Mouse (Mus musculus) kidney, embryonic 15.5 days (tissue): Measurements from ENCODE around the gene Klhl23. TPM values are rescaled to one million over a fixed set of nuclear protein-coding genes. Genes with fewer than 3 reads are reported as not detected.

Experiments used
- ATAC-seq: fragments of 200-750 bp; cut with Nextera tagmentation; replicated peaks from 2 replicates; pipeline ENCODE4 v1.8.0; 2017; ENCODE audit warnings: moderate TSS enrichment; ENCODE audit not compliant: low FRiP score
- H3K27ac ChIP-seq: fragments of 300-500 bp; sonication (generic); 2 replicates; pipeline ENCODE4 v1.5.1; 2015; ENCODE audit warnings: mild to moderate bottlenecking, inconsistent platforms
- H3K27me3 ChIP-seq: fragments of 300-500 bp; sonication (generic); 2 replicates; pipeline ENCODE4 v1.6.1; 2015; ENCODE audit warnings: inconsistent platforms
- H3K36me3 ChIP-seq: fragments of 300-500 bp; sonication (generic); 2 replicates; pipeline ENCODE4 v1.6.1; 2015; ENCODE audit warnings: inconsistent platforms
- H3K4me1 ChIP-seq: fragments of 300-500 bp; sonication (generic); 2 replicates; pipeline ENCODE4 v1.6.1; 2015; ENCODE audit warnings: inconsistent platforms
- H3K4me2 ChIP-seq: fragments of 300-500 bp; sonication (generic); 2 replicates; pipeline ENCODE4 v1.6.1; 2015; ENCODE audit warnings: moderate library complexity, mild to moderate bottlenecking, inconsistent platforms
- H3K4me3 ChIP-seq: fragments of 300-500 bp; sonication (generic); replicated peaks from 2 replicates; pipeline ENCODE4 v1.5.1; 2015; ENCODE audit warnings: mild to moderate bottlenecking, inconsistent platforms
- H3K9ac ChIP-seq: fragments of 300-500 bp; sonication (generic); 2 replicates; pipeline ENCODE4 v1.6.1; 2015; ENCODE audit warnings: mild to moderate bottlenecking, inconsistent platforms
- H3K9me3 ChIP-seq: fragments of 300-500 bp; sonication (generic); replicated peaks from 2 replicates; pipeline ENCODE4 v1.6.1; 2016; ENCODE audit warnings: inconsistent platforms
- WGBS: fragments of 180-500 bp; shearing (Covaris S2); methylation state at CpG from one replicate; pipeline ENCODE4 v1.1.7; 2015; ENCODE audit warnings: mixed read lengths; 5-methylcytosine and 5-hydroxymethylcytosine counted together
- polyA plus RNA-seq: library from polyadenylated mRNA; unstranded; fragments of >200 nt; fragmentation: Nextera tagmentation; extraction: Ambion mirVana; gene quantifications from 2 replicates; pipeline ENCODE4 v1.2.1, GENCODE M21; 2015

Klhl23 gene
- polyA plus RNA-seq, 1 experiment from 2014 or later: 32.2 TPM

DNA sequence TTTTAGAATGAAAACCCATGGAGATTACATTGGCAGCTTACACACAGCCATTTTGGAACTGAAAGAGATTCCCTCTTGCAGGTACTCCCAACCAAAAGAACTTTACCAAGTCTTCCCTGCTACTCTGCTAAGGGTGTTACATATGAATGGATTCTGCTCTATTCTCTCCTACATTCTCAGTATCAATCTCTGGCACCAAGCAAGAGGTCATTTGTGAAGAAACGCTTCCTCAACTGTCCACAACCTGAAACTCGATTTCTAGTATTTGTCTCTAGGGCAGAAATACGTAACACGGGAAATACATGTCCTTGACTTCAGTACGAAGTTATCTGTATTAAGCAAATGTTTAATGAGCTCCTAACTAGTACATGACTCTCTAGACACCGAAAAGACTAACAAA is 62.8 kb downstream of the Klhl23 start:
- H3K36me3 ChIP-seq: peaks cover 9% of the 10 kb centered on the region; the same call in 1 of the 2 replicates
- peak overlapping the region; percentile 63 for H3K4me3 ChIP-seq
- no peaks in the 10 kb centered on the region for H3K27me3 ChIP-seq
- peak overlapping the region; percentile 67; the same call in 1 of the 2 replicates for H3K9ac ChIP-seq
- H3K27ac ChIP-seq: peak overlapping the region; percentile 75; the same call in 1 of the 2 replicates
- peak overlapping the region; percentile 78 for H3K4me2 ChIP-seq
- 0 out of 2 replicates have a peak, but pooled peaks cover 6% of the 10 kb centered on the region for H3K4me1 ChIP-seq
- 53% methylated on average over 6 of the region's 6 CpGs for WGBS
- no peaks in the 10 kb centered on the region for H3K9me3 ChIP-seq
- ATAC-seq: no peak

DNA sequence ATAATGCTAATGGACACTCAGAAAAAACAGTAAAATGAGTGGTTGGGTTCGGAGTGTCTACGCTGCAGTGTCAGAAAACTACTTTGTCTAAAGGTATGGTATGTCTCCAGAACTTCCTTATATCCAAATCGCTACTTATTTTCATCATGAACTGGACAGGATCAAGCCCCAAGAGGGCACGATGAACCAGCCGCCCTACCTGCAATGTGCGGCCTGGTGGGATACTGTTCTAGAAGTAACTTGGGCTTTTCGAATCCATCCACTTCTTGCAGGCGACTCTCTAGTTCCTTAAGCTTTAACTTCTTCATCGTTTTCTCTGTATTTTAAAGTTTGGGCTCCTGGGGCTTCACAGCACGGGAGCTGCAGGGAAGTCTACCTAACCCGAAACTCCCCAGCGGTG is 63.3 kb downstream of the Klhl23 start:
- 5% methylated on average over 12 of the region's 12 CpGs for WGBS
- Histone ChIP-seq H3K4me3 (peak overlapping the region; percentile 63), H3K4me1 (0 out of 2 replicates have a peak, but pooled peaks cover 6% of the 10 kb centered on the region), H3K4me2 (peak overlapping the region; percentile 78), H3K27me3 (no peaks in the 10 kb centered on the region), H3K9ac (peak overlapping the region; percentile 67), H3K9me3 (no peaks in the 10 kb centered on the region), H3K27ac (peak overlapping the region; percentile 75), H3K36me3 (0 out of 2 replicates have a peak, but pooled peaks cover 5% of the 10 kb centered on the region)
- ATAC-seq: peak; percentile 47; the same call in 1 of the 2 replicates

DNA sequence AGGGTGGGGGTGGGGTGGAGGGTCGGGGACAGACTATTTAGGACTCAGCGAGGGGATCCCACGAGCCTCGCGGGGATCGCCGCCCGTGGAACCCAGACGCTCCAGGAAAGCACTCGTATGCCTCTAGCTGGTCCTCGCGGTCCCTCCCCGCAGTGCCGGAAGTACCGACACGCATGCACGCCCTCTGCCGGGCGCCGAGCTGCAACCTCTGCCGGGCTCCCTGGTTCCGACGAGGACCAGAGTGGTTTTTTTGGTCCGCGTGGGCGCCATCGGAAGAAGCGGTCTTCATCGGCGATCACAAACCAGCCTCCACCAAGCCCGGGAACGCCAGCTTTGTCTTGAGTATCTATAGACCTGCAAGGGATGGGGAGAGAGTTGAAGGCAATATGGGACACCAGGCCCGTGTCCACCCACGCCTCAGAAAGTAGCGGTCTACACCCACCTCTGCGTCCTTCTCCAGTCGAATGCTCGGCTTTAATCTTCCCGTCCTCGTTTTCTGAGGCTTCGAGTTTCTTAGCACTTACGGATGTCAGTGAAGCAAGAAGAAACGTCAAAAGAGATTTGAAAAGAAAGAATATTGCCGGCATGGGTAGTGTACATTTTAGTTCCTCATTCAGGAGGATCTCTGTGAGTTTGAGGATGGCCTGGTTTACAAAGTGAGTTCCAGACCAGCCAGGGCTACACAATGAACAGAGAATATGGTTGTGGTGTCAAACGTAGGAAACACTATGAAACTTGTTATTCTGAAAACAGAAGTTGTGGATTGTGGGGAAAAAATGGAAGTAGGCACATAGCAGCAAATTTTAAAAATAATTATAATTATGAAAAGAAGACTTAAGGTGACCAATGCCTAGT is 63.9 kb downstream of the Klhl23 start, which contains the start of gene Mettl5:
Mettl5 (minus strand) TSS at position 165 of the 855 bp plus-strand sequence.
- H3K9ac ChIP-seq: peak within 1 kb of the TSS; percentile 67
- no peaks in the 10 kb centered on the region for H3K9me3 ChIP-seq
- H3K4me1 ChIP-seq: 0 out of 2 replicates have a peak, but pooled peaks cover 6% of the 10 kb centered on the region
- peak within 1 kb of the TSS; percentile 75 for H3K27ac ChIP-seq
- H3K4me3 ChIP-seq: peak within 1 kb of the TSS; percentile 63
- H3K36me3 ChIP-seq: 0 out of 2 replicates have a peak, but pooled peaks cover 2% of the 10 kb centered on the region
- 2% methylated on average over 45 of the region's 45 CpGs for WGBS
- peak; percentile 98 for ATAC-seq
- H3K27me3 ChIP-seq: no peaks in the 10 kb centered on the region
- peak within 1 kb of the TSS; percentile 78 for H3K4me2 ChIP-seq

Other genes starting within 250 kb of the Klhl23 start
- gene Lrp2, start 235.9 kb upstream of the Klhl23 start, polyA plus RNA-seq: 14.6 and 15.0 TPM in 2 replicates
- gene Bbs5, start 174.8 kb upstream of the Klhl23 start, polyA plus RNA-seq: 17.6 and 22.8 TPM in 2 replicates
- gene Klhl41, start 151.8 kb upstream of the Klhl23 start, polyA plus RNA-seq: 2.5 and 3.7 TPM in 2 replicates
- gene Fastkd1, start 108.4 kb upstream of the Klhl23 start, polyA plus RNA-seq: 11.8 and 13.7 TPM in 2 replicates
- gene Ppig, start 99.4 kb upstream of the Klhl23 start, polyA plus RNA-seq: 145 and 160 TPM in 2 replicates
- 2.4 and 2.6 TPM in 2 replicates for gene Ccdc173, start 32.4 kb upstream of the Klhl23 start, polyA plus RNA-seq
- gene Phospho2, start 32.3 kb upstream of the Klhl23 start, polyA plus RNA-seq: 22.6 and 26.4 TPM in 2 replicates
- 356 and 389 TPM in 2 replicates for gene Ssb, start 39.6 kb downstream of the Klhl23 start, polyA plus RNA-seq
- 42.9 and 43.4 TPM in 2 replicates for gene Mettl5, start 63.7 kb downstream of the Klhl23 start, polyA plus RNA-seq
- 14.3 and 15.5 TPM in 2 replicates for gene Ubr3, start 75.3 kb downstream of the Klhl23 start, polyA plus RNA-seq
- 0.43 and 0.44 TPM in 2 replicates for gene Myo3b, start 217.2 kb downstream of the Klhl23 start, polyA plus RNA-seq